Mouse (Mus musculus) heart, embryonic 12.5 days (tissue): Measurements from ENCODE around the gene Cilp2. TPM values are rescaled to one million over a fixed set of nuclear protein-coding genes. Genes with fewer than 3 reads are reported as not detected.

Experiments used
- ATAC-seq: fragments of 200-750 bp; cut with Nextera tagmentation; 2 replicates; pipeline ENCODE4 v1.8.0; 2017; ENCODE audit warnings: moderate TSS enrichment, moderate library complexity; ENCODE audit not compliant: insufficient number of reproducible peaks, low FRiP score
- H3K27ac ChIP-seq: fragments of 300-500 bp; sonication (generic); 2 replicates; pipeline ENCODE4 v1.5.1; 2016; ENCODE audit warnings: mild to moderate bottlenecking, moderate library complexity; ENCODE audit not compliant: poor library complexity, severe bottlenecking
- H3K27me3 ChIP-seq: fragments of 300-500 bp; sonication (generic); replicated peaks from 2 replicates; pipeline ENCODE4 v1.6.1; 2016; ENCODE audit warnings: mild to moderate bottlenecking, moderate library complexity
- H3K36me3 ChIP-seq: fragments of 300-500 bp; sonication (generic); 2 replicates; pipeline ENCODE4 v1.6.1; 2016; ENCODE audit warnings: mild to moderate bottlenecking, moderate library complexity
- H3K4me1 ChIP-seq: fragments of 300-500 bp; sonication (generic); replicated peaks from 2 replicates; pipeline ENCODE4 v1.6.1; 2016; ENCODE audit warnings: mild to moderate bottlenecking
- H3K4me2 ChIP-seq: fragments of 300-500 bp; sonication (generic); 2 replicates; pipeline ENCODE4 v1.6.1; 2016; ENCODE audit warnings: mild to moderate bottlenecking, moderate library complexity
- H3K4me3 ChIP-seq: fragments of 300-500 bp; sonication (generic); 2 replicates; pipeline ENCODE4 v1.5.1; 2016; ENCODE audit warnings: mild to moderate bottlenecking
- H3K9ac ChIP-seq: fragments of 300-500 bp; sonication (generic); 2 replicates; pipeline ENCODE4 v1.6.1; 2016; ENCODE audit warnings: mild to moderate bottlenecking, moderate library complexity
- H3K9me3 ChIP-seq: fragments of 300-500 bp; sonication (generic); replicated peaks from 2 replicates; pipeline ENCODE4 v1.6.1; 2016; ENCODE audit warnings: mild to moderate bottlenecking, moderate library complexity
- WGBS: fragments of 180-500 bp; shearing (Covaris S2); methylation state at CpG from one replicate; pipeline ENCODE4 v1.1.7; 2016; 5-methylcytosine and 5-hydroxymethylcytosine counted together
- polyA plus RNA-seq: library from polyadenylated mRNA; unstranded; fragments of >200 nt; fragmentation: Nextera tagmentation; extraction: Ambion mirVana; gene quantifications from 2 replicates; pipeline ENCODE4 v1.2.1, GENCODE M21; 2016

The Cilp2 gene
- polyA plus RNA-seq = 0.78 and 0.82 TPM in 2 replicates

- Histone ChIP-seq H3K27me3 (peaks cover 86% of the 10 kb centered on the region), H3K9ac (peak within 1 kb of the TSS; percentile 41), H3K27ac (no peak within 1 kb of the TSS), H3K4me3 (peak within 1 kb of the TSS; percentile 38), H3K9me3 (no peaks in the 10 kb centered on the region), H3K36me3 (peaks cover 8% of the 10 kb centered on the region), H3K4me1 (peaks cover 44% of the 10 kb centered on the region), H3K4me2 (peak within 1 kb of the TSS; percentile 66)
- ATAC-seq = no peak; the same call in 1 of the 2 replicates
- 1% methylated on average over 54 of the region's 60 CpGs for WGBS
Observed at GRCm38 (mm10) chr8:69887289-69888243, at the start of gene Cilp2. Cilp2 (minus strand) TSS chr8:69887687.

DNA sequence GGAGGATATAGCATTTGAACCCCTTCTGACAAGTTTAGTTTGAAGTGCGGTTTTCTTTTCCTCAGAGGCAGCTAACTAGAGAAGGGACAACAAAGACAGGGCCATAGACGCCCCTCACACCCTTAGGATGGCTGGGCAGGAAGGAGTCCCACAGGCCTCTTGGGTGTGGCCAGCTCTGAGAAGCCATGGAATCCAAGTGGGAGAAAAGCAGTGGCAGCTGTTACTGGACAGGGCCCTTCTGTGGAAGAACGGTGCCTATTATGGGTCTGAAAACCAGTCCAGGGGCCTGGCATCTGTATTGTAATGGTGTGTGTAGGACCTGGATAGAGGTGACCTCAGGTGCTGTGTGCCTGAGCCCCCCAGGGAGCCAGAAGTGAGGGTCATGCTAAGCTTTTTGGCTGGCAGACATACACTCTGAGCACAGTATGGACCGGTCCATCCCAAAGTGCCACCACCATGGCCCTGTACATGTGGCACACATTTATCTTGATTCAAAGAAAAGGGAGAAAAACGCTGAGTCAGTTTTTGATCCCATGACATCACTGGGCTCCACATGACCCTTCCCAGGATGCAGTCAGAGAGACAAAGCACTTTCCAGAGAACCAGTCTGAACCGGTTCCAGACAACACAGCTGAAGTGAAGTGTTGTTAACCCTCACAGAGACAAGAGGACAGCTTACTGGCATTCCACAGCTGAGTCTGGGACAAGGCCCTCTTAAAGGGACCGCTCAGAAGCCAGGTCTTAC is 48.7 kb upstream of the Cilp2 start:
- H3K27me3 ChIP-seq = no peaks in the 10 kb centered on the region
- peaks cover 75% of the 10 kb centered on the region for H3K4me1 ChIP-seq
- H3K9me3 ChIP-seq = no peaks in the 10 kb centered on the region
- H3K4me2 ChIP-seq = no peak overlapping the region
- H3K9ac ChIP-seq = peak overlapping the region; percentile 53; the same call in 1 of the 2 replicates
- peaks cover 22% of the 10 kb centered on the region for H3K36me3 ChIP-seq
- H3K27ac ChIP-seq = peak overlapping the region; percentile 96
- 45% methylated on average over 7 of the region's 7 CpGs for WGBS
- no peak overlapping the region for H3K4me3 ChIP-seq
- peak; percentile 86 for ATAC-seq

GRCm38 (mm10) chr8:69935431-69935830 is 47.9 kb upstream of the Cilp2 start:
- Histone ChIP-seq H3K36me3 (peaks cover 22% of the 10 kb centered on the region), H3K9ac (no peak overlapping the region), H3K4me1 (peaks cover 67% of the 10 kb centered on the region), H3K4me2 (no peak overlapping the region), H3K27ac (peak overlapping the region; percentile 96), H3K9me3 (no peaks in the 10 kb centered on the region), H3K27me3 (no peaks in the 10 kb centered on the region), H3K4me3 (no peak overlapping the region)
- no peak for ATAC-seq
- 82% methylated on average over 3 of the region's 3 CpGs for WGBS

DNA sequence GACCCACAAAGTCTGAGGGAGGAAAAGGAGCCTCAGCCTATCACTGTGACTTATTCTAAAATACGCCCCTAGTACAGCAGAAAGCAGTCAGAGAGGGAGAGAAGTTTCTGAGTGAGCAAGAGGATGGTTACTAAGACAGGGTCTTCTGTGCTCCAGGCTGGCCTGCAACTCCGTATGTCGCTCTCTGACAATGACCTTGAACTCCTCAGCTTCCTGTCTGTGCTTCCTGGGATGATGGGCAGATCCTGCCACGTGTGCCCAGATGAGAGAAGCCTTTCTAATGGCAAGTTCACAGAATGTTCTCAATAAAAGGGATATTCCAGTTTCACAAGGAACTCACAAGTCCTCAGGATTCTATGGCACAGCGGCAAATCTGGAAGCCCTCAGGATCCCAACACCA is 47.1 kb upstream of the Cilp2 start:
- peaks cover 22% of the 10 kb centered on the region for H3K36me3 ChIP-seq
- peak overlapping the region; percentile 31 for H3K9ac ChIP-seq
- peak overlapping the region; percentile 26; the same call in 1 of the 2 replicates for H3K27ac ChIP-seq
- H3K4me1 ChIP-seq = peaks cover 59% of the 10 kb centered on the region
- H3K4me3 ChIP-seq = no peak overlapping the region
- no peaks in the 10 kb centered on the region for H3K9me3 ChIP-seq
- no peak for ATAC-seq
- 66% methylated on average over 5 of the region's 5 CpGs for WGBS
- no peak overlapping the region for H3K4me2 ChIP-seq
- H3K27me3 ChIP-seq = no peaks in the 10 kb centered on the region

DNA sequence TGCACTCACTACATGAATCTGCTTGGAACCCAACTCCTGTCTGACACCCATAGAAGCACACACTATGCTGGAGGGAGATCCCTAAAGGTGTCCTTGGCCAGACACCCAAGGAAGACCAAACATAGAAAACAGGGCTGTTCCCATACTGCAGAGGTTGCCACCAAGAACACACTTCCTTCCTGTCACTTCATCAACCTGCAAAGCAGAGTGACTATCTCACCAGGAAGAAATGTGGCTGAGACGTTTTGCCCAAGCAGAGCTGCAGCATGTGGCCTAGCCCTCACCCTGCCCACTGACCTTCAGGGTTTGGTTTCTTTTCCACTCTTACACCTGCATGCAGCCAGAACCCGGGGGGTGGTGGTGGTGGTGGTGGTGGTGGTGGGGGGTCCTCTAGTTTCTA is 46.3 kb upstream of the Cilp2 start:
- H3K4me2 ChIP-seq = no peak overlapping the region
- 57% methylated on average over 2 of the region's 2 CpGs for WGBS
- no peak for ATAC-seq
- H3K36me3 ChIP-seq = peaks cover 22% of the 10 kb centered on the region
- H3K9ac ChIP-seq = no peak overlapping the region
- peaks cover 52% of the 10 kb centered on the region for H3K4me1 ChIP-seq
- H3K4me3 ChIP-seq = no peak overlapping the region
- no peaks in the 10 kb centered on the region for H3K27me3 ChIP-seq
- H3K27ac ChIP-seq = no peak overlapping the region
- H3K9me3 ChIP-seq = no peaks in the 10 kb centered on the region

DNA sequence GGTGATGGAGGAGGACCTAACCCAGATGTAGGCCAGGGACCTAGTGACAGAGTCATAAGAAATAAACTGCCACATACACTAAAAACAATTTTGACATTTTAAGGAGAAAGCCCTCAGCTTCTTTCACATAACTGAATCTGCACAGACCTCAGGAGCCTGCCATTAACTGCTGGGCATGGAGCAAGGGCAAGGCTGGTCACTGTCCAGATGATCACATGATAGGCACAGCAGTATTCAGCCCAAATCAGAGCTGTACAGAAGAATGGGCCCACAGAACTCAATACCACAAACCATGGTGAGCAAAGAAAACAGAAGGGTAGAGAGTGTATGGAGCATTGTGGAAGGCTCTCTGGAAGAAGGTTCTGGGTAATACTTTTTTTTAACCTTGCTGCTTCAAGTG is 39.4 kb upstream of the Cilp2 start:
- Histone ChIP-seq H3K27ac (no peak overlapping the region), H3K4me1 (peaks cover 32% of the 10 kb centered on the region), H3K4me2 (no peak overlapping the region), H3K27me3 (no peaks in the 10 kb centered on the region), H3K36me3 (0 out of 2 replicates have a peak, but pooled peaks cover 10% of the 10 kb centered on the region), H3K9me3 (no peaks in the 10 kb centered on the region), H3K4me3 (no peak overlapping the region), H3K9ac (no peak overlapping the region)
- no peak for ATAC-seq

DNA sequence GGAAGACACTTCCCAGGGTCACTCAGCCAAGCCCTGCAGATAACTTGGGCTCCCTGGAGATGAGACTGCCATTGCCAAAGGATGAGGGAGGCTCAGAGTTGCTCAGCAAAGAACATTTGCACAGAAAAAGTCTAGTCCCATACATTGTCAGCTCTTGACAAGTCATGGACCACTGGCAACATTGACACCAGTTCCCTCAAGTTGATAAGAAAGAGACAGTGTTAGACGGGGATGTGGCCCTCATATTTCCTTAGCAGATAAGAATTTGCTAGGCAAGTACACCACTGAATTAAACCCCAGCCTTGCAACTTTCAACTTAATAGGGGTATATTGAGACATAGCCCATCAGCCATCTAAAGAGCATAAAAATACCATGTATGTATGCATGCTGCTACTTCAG is 36.5 kb upstream of the Cilp2 start:
- H3K4me1 ChIP-seq = peaks cover 58% of the 10 kb centered on the region
- H3K9me3 ChIP-seq = no peaks in the 10 kb centered on the region
- no peak for ATAC-seq
- H3K27ac ChIP-seq = no peak overlapping the region
- H3K36me3 ChIP-seq = 0 out of 2 replicates have a peak, but pooled peaks cover 10% of the 10 kb centered on the region
- 13% methylated on average over 1 of the region's 1 CpGs for WGBS
- H3K4me3 ChIP-seq = no peak overlapping the region
- no peak overlapping the region for H3K4me2 ChIP-seq
- no peaks in the 10 kb centered on the region for H3K27me3 ChIP-seq
- no peak overlapping the region for H3K9ac ChIP-seq

DNA sequence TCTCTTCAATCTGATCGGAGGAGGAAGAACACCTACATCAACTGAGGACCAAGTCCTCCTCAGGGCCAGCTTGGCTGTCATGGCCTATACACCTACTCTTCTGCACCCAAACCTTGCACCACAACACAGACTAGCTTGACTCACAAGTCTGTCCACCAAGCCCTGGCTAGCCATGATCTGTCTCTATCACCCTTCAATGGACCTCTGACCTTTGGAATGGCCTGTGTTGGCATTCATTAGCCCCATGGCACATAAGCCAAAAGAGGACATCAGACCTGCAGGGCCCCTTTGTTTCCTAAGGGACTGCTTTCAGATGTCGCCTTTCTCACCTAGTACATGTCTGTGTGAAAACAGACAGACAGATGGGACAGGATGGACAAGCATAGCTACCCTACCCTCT is 33.7 kb upstream of the Cilp2 start:
- H3K36me3 ChIP-seq = peaks cover 19% of the 10 kb centered on the region
- WGBS = 90% methylated on average over 2 of the region's 2 CpGs
- no peaks in the 10 kb centered on the region for H3K27me3 ChIP-seq
- peaks cover 65% of the 10 kb centered on the region for H3K4me1 ChIP-seq
- ATAC-seq = no peak
- 0 out of 2 replicates have a peak overlapping the region, but pooled peaks have one; percentile 35 for H3K9ac ChIP-seq
- peak overlapping the region; percentile 44; the same call in 1 of the 2 replicates for H3K27ac ChIP-seq
- no peak overlapping the region for H3K4me3 ChIP-seq
- no peaks in the 10 kb centered on the region for H3K9me3 ChIP-seq
- no peak overlapping the region for H3K4me2 ChIP-seq

GRCm38 (mm10) chr8:69919876-69920662 is 32.6 kb upstream of the Cilp2 start:
- peak; percentile 64 for ATAC-seq
- Histone ChIP-seq H3K4me3 (no peak overlapping the region), H3K4me1 (peaks cover 68% of the 10 kb centered on the region), H3K9me3 (no peaks in the 10 kb centered on the region), H3K4me2 (0 out of 2 replicates have a peak overlapping the region, but pooled peaks have one; percentile 1), H3K27me3 (no peaks in the 10 kb centered on the region), H3K36me3 (peaks cover 29% of the 10 kb centered on the region), H3K9ac (peak overlapping the region; percentile 35; the same call in 1 of the 2 replicates), H3K27ac (peak overlapping the region; percentile 44)
- 39% methylated on average over 11 of the region's 11 CpGs for WGBS

DNA sequence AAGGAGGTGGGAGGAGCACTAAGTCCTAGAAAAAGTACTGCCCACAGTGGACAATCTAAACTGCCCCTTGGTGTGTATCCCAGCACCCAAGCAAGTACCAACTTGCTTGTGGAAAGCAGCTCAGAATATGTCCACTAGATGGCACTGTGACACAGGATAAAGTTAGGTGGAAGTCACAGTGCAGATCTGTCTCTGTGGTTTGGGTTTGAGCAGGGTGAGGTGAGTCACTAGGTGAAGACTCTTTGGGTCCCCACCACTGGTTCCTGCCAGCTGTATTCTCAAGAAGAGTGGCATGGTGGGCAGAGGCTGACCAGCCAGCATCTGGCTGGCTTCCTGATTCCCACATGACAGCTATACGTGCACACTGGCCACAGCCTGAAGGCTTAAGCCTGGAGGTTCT is 31.5 kb upstream of the Cilp2 start:
- Histone ChIP-seq H3K4me1 (peaks cover 73% of the 10 kb centered on the region), H3K36me3 (peaks cover 40% of the 10 kb centered on the region), H3K27ac (peak overlapping the region; percentile 22; the same call in 1 of the 2 replicates), H3K9ac (no peak overlapping the region), H3K9me3 (no peaks in the 10 kb centered on the region), H3K27me3 (no peaks in the 10 kb centered on the region), H3K4me2 (no peak overlapping the region), H3K4me3 (no peak overlapping the region)
- ATAC-seq = 0 out of 2 replicates have a peak, but pooled peaks have one; percentile 12
- 50% methylated on average over 1 of the region's 1 CpGs for WGBS
